Mouse (Mus musculus) embryonic facial prominence, embryonic 15.5 days (tissue): ENCODE data around the gene Iqsec3. TPM values are rescaled to one million over a fixed set of nuclear protein-coding genes. Genes with fewer than 3 reads are reported as not detected.

Experiments
- ATAC-seq: fragments of 200-750 bp; cut with Nextera tagmentation; 2 replicates; pipeline ENCODE4 v1.8.0; 2017; ENCODE audit warnings: low read depth, moderate TSS enrichment; ENCODE audit not compliant: insufficient number of reproducible peaks, low FRiP score, low TSS enrichment
- H3K27ac ChIP-seq: fragments of 300-500 bp; sonication (generic); replicated peaks from 2 replicates; pipeline ENCODE4 v1.5.1; 2015; ENCODE audit warnings: mild to moderate bottlenecking, inconsistent platforms
- H3K27me3 ChIP-seq: fragments of 300-500 bp; sonication (generic); 2 replicates; pipeline ENCODE4 v1.6.1; 2015; ENCODE audit warnings: inconsistent platforms
- H3K36me3 ChIP-seq: fragments of 300-500 bp; sonication (generic); 2 replicates; pipeline ENCODE4 v1.6.1; 2015; ENCODE audit warnings: mild to moderate bottlenecking, inconsistent platforms
- H3K4me1 ChIP-seq: fragments of 300-500 bp; sonication (generic); 2 replicates; pipeline ENCODE4 v1.6.1; 2015; ENCODE audit warnings: inconsistent platforms
- H3K4me2 ChIP-seq: fragments of 300-500 bp; sonication (generic); replicated peaks from 2 replicates; pipeline ENCODE4 v1.6.1; 2015; ENCODE audit warnings: mild to moderate bottlenecking, inconsistent platforms
- H3K4me3 ChIP-seq: fragments of 300-500 bp; sonication (generic); replicated peaks from 2 replicates; pipeline ENCODE4 v1.5.1; 2015; ENCODE audit warnings: mild to moderate bottlenecking, inconsistent platforms
- H3K9ac ChIP-seq: fragments of 300-500 bp; sonication (generic); 2 replicates; pipeline ENCODE4 v1.6.1; 2015; ENCODE audit warnings: inconsistent platforms
- H3K9me3 ChIP-seq: fragments of 300-500 bp; sonication (generic); replicated peaks from 2 replicates; pipeline ENCODE4 v1.6.1; 2016; ENCODE audit warnings: inconsistent platforms
- WGBS: fragments of 180-500 bp; shearing (Covaris S2); methylation state at CpG from one replicate; pipeline ENCODE4 v1.1.7; 2015; 5-methylcytosine and 5-hydroxymethylcytosine counted together
- polyA plus RNA-seq: library from polyadenylated mRNA; unstranded; fragments of >200 nt; fragmentation: Nextera tagmentation; extraction: Ambion mirVana; gene quantifications from 2 replicates; pipeline ENCODE4 v1.2.1, GENCODE M21; 2015

Gene Iqsec3
- polyA plus RNA-seq, 1 experiment from 2014 or later, result 0.27 TPM

- Histone ChIP-seq H3K9ac (no peak overlapping the region), H3K27me3 (no peaks in the 10 kb centered on the region), H3K4me1 (no peaks in the 10 kb centered on the region), H3K4me3 (no peak overlapping the region), H3K27ac (no peak overlapping the region), H3K4me2 (no peak overlapping the region), H3K9me3 (no peaks in the 10 kb centered on the region), H3K36me3 (no peaks in the 10 kb centered on the region)
- 35% methylated on average over 3 of the region's 3 CpGs for WGBS
- no peak for ATAC-seq
These were observed 135.5 kb downstream of the Iqsec3 start for GRCm38 (mm10) chr6:121337770-121338518.

GRCm38 (mm10) chr6:121337229-121337628, 136.2 kb downstream of the Iqsec3 start:
- Histone ChIP-seq H3K9ac (no peak overlapping the region), H3K4me1 (no peaks in the 10 kb centered on the region), H3K4me3 (no peak overlapping the region), H3K27ac (no peak overlapping the region), H3K9me3 (no peaks in the 10 kb centered on the region), H3K27me3 (no peaks in the 10 kb centered on the region), H3K4me2 (no peak overlapping the region), H3K36me3 (no peaks in the 10 kb centered on the region)
- no peak for ATAC-seq
- 90% methylated on average over 9 of the region's 9 CpGs for WGBS

- Histone ChIP-seq H3K9me3 (no peaks in the 10 kb centered on the region), H3K9ac (no peak overlapping the region), H3K4me1 (no peaks in the 10 kb centered on the region), H3K4me2 (no peak overlapping the region), H3K4me3 (no peak overlapping the region), H3K36me3 (no peaks in the 10 kb centered on the region), H3K27ac (no peak overlapping the region), H3K27me3 (no peaks in the 10 kb centered on the region)
- ATAC-seq, result no peak
- 62% methylated on average over 8 of the region's 8 CpGs for WGBS
These were observed 136.9 kb downstream of the Iqsec3 start for GRCm38 (mm10) chr6:121336558-121336957.

- no peak overlapping the region for H3K4me2 ChIP-seq
- ATAC-seq, result no peak
- H3K27ac ChIP-seq, result no peak overlapping the region
- H3K36me3 ChIP-seq, result no peaks in the 10 kb centered on the region
- 88% methylated on average over 9 of the region's 9 CpGs for WGBS
- no peak overlapping the region for H3K4me3 ChIP-seq
- no peak overlapping the region for H3K9ac ChIP-seq
- H3K9me3 ChIP-seq, result no peaks in the 10 kb centered on the region
- H3K27me3 ChIP-seq, result no peaks in the 10 kb centered on the region
- H3K4me1 ChIP-seq, result no peaks in the 10 kb centered on the region
These were observed 137.6 kb downstream of the Iqsec3 start for GRCm38 (mm10) chr6:121335841-121336240.

DNA sequence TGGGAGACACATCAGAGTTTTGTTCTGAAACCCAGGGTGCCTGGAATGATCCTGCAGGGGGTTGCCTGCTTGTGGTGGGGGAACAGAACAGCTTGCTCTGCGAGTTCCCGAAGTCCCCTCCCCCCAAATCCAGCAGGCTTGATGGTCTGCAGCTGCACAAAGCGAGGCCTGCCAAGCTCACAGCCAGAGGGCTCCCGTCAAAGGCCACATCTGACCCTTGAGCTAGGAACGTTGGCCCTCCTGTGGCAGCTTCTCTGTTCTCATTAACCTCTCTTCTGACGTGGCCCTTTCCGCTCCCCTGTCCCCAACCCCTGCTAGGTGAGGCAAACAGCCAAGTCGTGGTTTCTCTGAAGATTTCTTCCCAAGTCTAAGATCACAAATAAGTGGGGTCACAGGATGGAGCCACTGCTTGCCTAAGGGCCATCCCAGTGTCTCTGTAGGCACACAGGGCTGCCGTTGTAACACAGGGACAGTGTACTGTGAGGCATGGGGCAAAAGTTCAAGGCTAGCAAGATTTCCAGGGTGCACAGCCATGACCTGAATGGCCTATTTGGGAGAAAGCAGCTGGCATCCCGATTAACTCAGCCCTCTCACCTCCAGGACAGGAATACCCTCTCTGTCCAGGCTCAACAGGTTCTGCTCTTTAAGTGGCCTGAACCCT, 143.5 kb downstream of the Iqsec3 start:
- H3K27ac ChIP-seq, result no peak overlapping the region
- no peak overlapping the region for H3K9ac ChIP-seq

GRCm38 (mm10) chr6:121328417-121328884, 145.0 kb downstream of the Iqsec3 start:
- H3K4me2 ChIP-seq, result no peak overlapping the region
- H3K9me3 ChIP-seq, result no peaks in the 10 kb centered on the region
- no peaks in the 10 kb centered on the region for H3K27me3 ChIP-seq
- ATAC-seq, result no peak
- H3K9ac ChIP-seq, result no peak overlapping the region
- no peak overlapping the region for H3K4me3 ChIP-seq
- H3K27ac ChIP-seq, result no peak overlapping the region
- no peaks in the 10 kb centered on the region for H3K36me3 ChIP-seq
- 55% methylated on average over 9 of the region's 9 CpGs for WGBS
- H3K4me1 ChIP-seq, result peaks cover 5% of the 10 kb centered on the region; the same call in 1 of the 2 replicates

More for the DNA sequence above, 143.5 kb downstream of the Iqsec3 start:
- H3K4me1 ChIP-seq, result peaks cover 5% of the 10 kb centered on the region; the same call in 1 of the 2 replicates
- 15% methylated on average over 10 of the region's 10 CpGs for WGBS
- ATAC-seq, result no peak
- no peaks in the 10 kb centered on the region for H3K27me3 ChIP-seq
- no peak overlapping the region for H3K4me3 ChIP-seq
- H3K4me2 ChIP-seq, result no peak overlapping the region
- no peaks in the 10 kb centered on the region for H3K36me3 ChIP-seq
- no peaks in the 10 kb centered on the region for H3K9me3 ChIP-seq

GRCm38 (mm10) chr6:121326486-121327069, 146.9 kb downstream of the Iqsec3 start:
- Histone ChIP-seq H3K4me1 (peaks cover 5% of the 10 kb centered on the region; the same call in 1 of the 2 replicates), H3K4me3 (no peak overlapping the region), H3K9ac (no peak overlapping the region), H3K4me2 (no peak overlapping the region), H3K27me3 (no peaks in the 10 kb centered on the region), H3K9me3 (no peaks in the 10 kb centered on the region), H3K27ac (no peak overlapping the region), H3K36me3 (no peaks in the 10 kb centered on the region)
- no peak for ATAC-seq
- 33% methylated on average over 10 of the region's 10 CpGs for WGBS

DNA sequence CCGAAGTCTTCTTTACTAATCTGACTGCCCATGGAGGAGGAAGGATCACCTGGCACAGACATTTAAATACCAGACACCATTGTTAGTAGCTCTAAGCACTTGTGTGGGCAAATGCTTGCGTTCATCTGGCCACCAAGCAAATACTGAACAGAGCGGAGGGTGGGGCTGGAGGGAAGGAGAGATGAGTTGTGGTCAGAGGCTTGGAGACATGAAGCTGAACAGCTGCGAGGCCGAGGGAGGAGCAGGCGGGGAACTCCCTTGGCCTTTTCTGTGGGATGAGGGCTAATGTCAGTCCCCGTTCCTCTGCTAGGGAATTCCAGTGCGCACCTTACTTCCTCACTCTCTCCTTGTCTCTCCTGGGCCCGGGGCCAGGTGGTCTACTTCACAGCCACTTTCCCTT, 147.7 kb downstream of the Iqsec3 start:
- ATAC-seq, result no peak
- Histone ChIP-seq H3K4me1 (peaks cover 5% of the 10 kb centered on the region; the same call in 1 of the 2 replicates), H3K27me3 (no peaks in the 10 kb centered on the region), H3K9ac (no peak overlapping the region), H3K4me3 (no peak overlapping the region), H3K36me3 (no peaks in the 10 kb centered on the region), H3K27ac (no peak overlapping the region), H3K9me3 (no peaks in the 10 kb centered on the region), H3K4me2 (no peak overlapping the region)
- WGBS, result 56% methylated on average over 9 of the region's 9 CpGs

DNA sequence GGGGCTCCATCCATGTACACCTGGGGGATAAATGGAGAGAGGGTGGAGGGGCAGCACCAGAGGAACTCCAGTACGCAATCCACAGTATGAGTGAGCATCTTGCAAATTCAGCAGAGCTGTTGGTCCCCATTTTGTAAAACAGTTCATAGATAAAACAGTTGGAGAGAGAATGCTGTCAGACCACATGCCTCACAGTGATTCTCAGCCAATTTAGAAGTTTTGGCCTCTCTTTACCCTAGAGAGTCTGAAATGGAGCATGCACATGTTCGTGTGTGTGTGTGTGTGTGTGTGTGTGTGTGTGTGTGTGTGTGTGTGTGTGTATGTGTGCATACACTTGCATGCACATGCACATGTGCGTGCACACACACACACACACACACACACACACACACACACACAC, 148.2 kb downstream of the Iqsec3 start:
- H3K27me3 ChIP-seq, result no peaks in the 10 kb centered on the region
- H3K9me3 ChIP-seq, result no peaks in the 10 kb centered on the region
- H3K4me1 ChIP-seq, result peaks cover 5% of the 10 kb centered on the region; the same call in 1 of the 2 replicates
- no peak overlapping the region for H3K4me3 ChIP-seq
- WGBS, result 63% methylated on average over 3 of the region's 3 CpGs
- H3K36me3 ChIP-seq, result no peaks in the 10 kb centered on the region
- H3K4me2 ChIP-seq, result no peak overlapping the region
- no peak overlapping the region for H3K27ac ChIP-seq
- ATAC-seq, result no peak
- H3K9ac ChIP-seq, result no peak overlapping the region
